Mouse (Mus musculus): ENCODE measurements around the gene Edc4. TPM values are rescaled to one million over a fixed set of nuclear protein-coding genes. Genes with fewer than 3 reads are reported as not detected.
A peak's percentile ranks its signal among the peaks of the same experiment; 100 is the strongest.

The Edc4 gene
- polyA plus RNA-seq, 1 experiment from 2014 or later, result 25.3 TPM

DNA sequence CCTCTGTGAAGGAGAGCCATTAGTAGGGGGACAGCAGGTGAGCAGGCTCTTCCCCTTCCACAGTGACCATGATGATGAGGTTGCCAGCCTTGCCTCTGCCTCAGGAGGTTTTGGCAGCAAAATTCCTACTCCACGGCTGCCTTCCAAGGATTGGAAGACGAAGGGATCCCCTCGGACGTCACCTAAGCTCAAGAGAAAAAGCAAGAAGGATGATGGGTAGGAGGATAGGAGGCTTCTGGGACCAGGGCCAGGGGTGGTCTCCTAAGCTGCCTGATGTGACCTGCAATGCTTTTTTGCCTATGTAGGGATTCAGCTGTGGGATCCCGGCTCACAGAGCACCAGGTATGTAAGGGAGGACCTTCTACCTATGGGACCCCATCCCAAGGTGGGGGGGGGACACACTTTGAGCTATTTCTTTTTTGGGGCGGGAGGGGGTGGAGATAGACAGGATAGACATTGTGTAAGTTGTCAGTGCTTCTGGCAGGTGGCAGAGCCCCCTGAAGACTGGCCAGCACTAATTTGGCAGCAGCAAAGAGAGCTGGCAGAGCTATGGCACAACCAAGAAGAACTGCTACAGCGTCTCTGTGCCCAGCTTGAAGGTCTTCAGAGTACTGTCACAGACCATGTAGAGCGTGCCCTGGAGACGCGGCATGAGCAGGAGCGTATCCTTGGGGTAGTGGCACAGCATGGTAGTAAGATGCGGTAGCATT, 9.2 kb downstream of the Edc4 start:
- Histone ChIP-seq H3K27me3 (no peaks in the 10 kb centered on the region), H3K36me3 (peaks cover 78% of the 10 kb centered on the region), H3K4me2 (no peak overlapping the region), H3K4me3 (no peak overlapping the region), H3K4me1 (replicated peaks) (peaks cover 6% of the 10 kb centered on the region), H3K27ac (no peak overlapping the region), H3K9me3 (replicated peaks) (no peaks in the 10 kb centered on the region), H3K9ac (no peak overlapping the region)
- WGBS, result 91% methylated on average over 12 of the region's 12 CpGs
- ATAC-seq (replicated peaks; ENCODE audit: insufficient number of reproducible peaks, insufficient read depth, low FRiP score, low read depth), result no peak

- no peak overlapping the region for H3K4me3 ChIP-seq
- no peak overlapping the region for H3K9ac ChIP-seq
- H3K4me1 ChIP-seq (replicated peaks), result peaks cover 6% of the 10 kb centered on the region
- no peaks in the 10 kb centered on the region for H3K9me3 ChIP-seq (replicated peaks)
- H3K4me2 ChIP-seq, result no peak overlapping the region
- H3K27me3 ChIP-seq, result no peaks in the 10 kb centered on the region
- no peak overlapping the region for H3K27ac ChIP-seq
- 86% methylated on average over 6 of the region's 6 CpGs for WGBS
- no peak for ATAC-seq (replicated peaks; ENCODE audit: insufficient number of reproducible peaks, insufficient read depth, low FRiP score, low read depth)
- H3K36me3 ChIP-seq, result peaks cover 68% of the 10 kb centered on the region
These were observed 10.2 kb downstream of the Edc4 start for GRCm38 (mm10) chr8:105890870-105891269.

DNA sequence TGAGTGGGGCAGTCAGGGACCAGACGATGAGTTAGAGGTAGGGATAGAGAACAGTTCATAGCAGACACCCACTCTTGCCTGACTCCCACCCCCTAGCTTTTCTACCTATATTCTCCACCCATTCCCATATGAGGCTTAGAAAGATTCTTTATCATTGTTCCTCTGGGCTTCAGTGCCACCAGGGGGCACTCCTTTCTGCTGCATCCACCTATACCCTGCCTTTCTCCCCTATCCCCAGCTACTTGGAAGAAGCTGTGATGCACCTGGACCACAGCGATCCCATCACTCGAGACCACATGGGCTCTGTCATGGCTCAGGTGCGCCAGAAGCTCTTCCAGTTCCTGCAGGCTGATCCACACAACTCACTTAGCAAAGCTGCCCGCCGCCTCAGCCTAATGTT, 11.8 kb downstream of the Edc4 start:
- Histone ChIP-seq H3K27me3 (no peaks in the 10 kb centered on the region), H3K4me1 (replicated peaks) (peaks cover 6% of the 10 kb centered on the region), H3K4me2 (no peak overlapping the region), H3K9me3 (replicated peaks) (no peaks in the 10 kb centered on the region), H3K27ac (no peak overlapping the region), H3K9ac (no peak overlapping the region), H3K4me3 (no peak overlapping the region), H3K36me3 (peaks cover 53% of the 10 kb centered on the region)
- ATAC-seq (replicated peaks; ENCODE audit: insufficient number of reproducible peaks, insufficient read depth, low FRiP score, low read depth), result no peak
- WGBS, result 81% methylated on average over 6 of the region's 6 CpGs

- Histone ChIP-seq H3K27ac (peak within 1 kb of the TSS; percentile 54; the same call in 1 of the 2 replicates), H3K27me3 (no peaks in the 10 kb centered on the region), H3K4me3 (no peak within 1 kb of the TSS), H3K9me3 (replicated peaks) (no peaks in the 10 kb centered on the region), H3K9ac (0 out of 2 replicates have a peak within 1 kb of the TSS, but pooled peaks have one; percentile 14), H3K36me3 (peaks cover 44% of the 10 kb centered on the region), H3K4me1 (replicated peaks) (peaks cover 6% of the 10 kb centered on the region), H3K4me2 (peak within 1 kb of the TSS; percentile 36)
- ATAC-seq (replicated peaks; ENCODE audit: insufficient number of reproducible peaks, insufficient read depth, low FRiP score, low read depth), result peak; percentile 86
- 9% methylated on average over 11 of the region's 11 CpGs for WGBS
These were observed 12.7 kb downstream of the Edc4 start, which contains the start of gene Nrn1l for GRCm38 (mm10) chr8:105893339-105893738. Gene Nrn1l (plus strand): TSS chr8:105893567.

- Histone ChIP-seq H3K27me3 (no peaks in the 10 kb centered on the region), H3K36me3 (peaks cover 1% of the 10 kb centered on the region; the same call in 1 of the 2 replicates), H3K9me3 (replicated peaks) (no peaks in the 10 kb centered on the region), H3K4me2 (no peak overlapping the region), H3K4me3 (no peak overlapping the region), H3K4me1 (replicated peaks) (peaks cover 18% of the 10 kb centered on the region), H3K27ac (no peak overlapping the region), H3K9ac (no peak overlapping the region)
- no peak for ATAC-seq (replicated peaks; ENCODE audit: insufficient number of reproducible peaks, insufficient read depth, low FRiP score, low read depth)
- 63% methylated on average over 9 of the region's 9 CpGs for WGBS
These were observed 17.3 kb downstream of the Edc4 start for GRCm38 (mm10) chr8:105897801-105898480.

DNA sequence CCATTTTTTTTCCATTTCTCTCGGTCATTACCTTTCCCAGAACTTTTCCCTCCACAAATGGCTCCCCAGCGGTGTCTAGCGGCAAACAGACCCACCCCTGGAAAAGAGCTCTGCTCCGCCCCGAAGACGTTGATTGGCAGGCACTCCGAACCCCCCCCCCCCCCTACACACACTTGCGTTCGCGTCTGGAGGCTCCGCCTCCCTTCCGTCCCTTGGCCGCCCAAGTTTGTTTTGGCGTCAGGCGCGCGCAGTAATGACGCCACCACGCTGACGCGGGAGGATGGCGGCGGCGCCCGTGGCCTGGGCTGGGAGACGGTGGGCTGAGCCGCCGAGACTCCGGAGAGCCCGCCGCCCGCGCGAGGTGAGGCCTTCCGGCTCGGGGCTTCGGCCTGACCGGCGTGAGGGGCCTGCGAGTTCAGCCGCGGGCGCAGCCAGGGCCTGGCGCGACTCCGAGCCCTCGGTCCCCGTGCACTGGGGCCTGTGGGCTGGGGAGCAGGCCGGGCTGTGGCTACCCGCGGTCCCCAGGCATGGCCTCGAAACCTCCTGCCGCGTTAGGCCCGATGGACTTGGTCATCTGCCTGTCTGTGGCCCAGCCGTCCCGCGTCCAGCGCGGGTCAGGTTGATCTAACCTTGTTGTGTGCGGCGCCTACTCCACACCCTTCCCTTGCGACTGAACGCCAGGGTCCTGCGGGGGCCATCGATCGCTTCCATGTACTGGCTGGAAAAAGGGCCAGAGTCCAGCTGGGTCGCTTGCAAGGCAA, 19.7 kb downstream of the Edc4 start, which contains the start of gene Pskh1:
TSS of gene Pskh1 (plus strand) at position 262 of the 761 bp plus-strand sequence.
- ATAC-seq (replicated peaks; ENCODE audit: insufficient number of reproducible peaks, insufficient read depth, low FRiP score, low read depth), result peak; percentile 95
- Histone ChIP-seq H3K4me3 (peak within 1 kb of the TSS; percentile 97), H3K9ac (peak within 1 kb of the TSS; percentile 99), H3K27me3 (no peaks in the 10 kb centered on the region), H3K4me1 (replicated peaks) (peaks cover 12% of the 10 kb centered on the region), H3K27ac (peak within 1 kb of the TSS; percentile 93), H3K36me3 (no peaks in the 10 kb centered on the region), H3K4me2 (peak within 1 kb of the TSS; percentile 70), H3K9me3 (replicated peaks) (no peaks in the 10 kb centered on the region)
- under 1% methylated on average over 68 of the region's 68 CpGs for WGBS

DNA sequence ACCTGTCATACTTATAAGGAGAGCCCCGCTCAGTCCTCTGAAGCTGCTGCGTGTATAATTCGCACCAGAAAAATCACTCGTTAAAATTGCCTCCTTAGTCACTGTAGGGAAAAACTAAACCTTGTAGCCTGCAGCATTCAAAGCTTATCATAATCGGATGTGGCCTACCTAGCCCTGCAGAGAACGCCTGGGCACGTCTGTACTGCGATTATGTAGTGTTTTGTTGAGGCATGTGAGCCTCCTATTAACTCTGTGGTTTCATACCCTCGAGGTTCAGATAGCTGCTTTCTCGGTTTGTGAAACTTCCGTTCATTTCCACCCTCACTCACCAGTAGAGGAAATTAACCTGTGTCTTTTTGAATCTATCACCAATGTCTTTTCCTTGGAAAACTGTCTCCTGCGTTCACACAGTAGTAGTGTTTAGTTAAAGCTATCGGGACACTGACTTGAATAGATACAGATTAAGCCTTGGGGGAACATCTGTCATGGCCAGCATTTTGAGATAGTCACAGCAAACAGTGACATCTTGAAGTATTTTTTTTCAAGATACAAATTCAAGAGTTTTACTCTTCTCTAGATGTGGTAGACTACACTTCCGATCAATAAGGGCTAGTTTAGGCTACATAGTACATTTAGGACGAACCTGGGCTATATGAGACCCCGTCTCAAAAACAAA, 20.4 kb downstream of the Edc4 start:
- Histone ChIP-seq H3K9me3 (replicated peaks) (no peaks in the 10 kb centered on the region), H3K4me3 (peak overlapping the region; percentile 97), H3K27me3 (no peaks in the 10 kb centered on the region), H3K4me1 (replicated peaks) (peaks cover 12% of the 10 kb centered on the region), H3K4me2 (peak overlapping the region; percentile 70), H3K27ac (peak overlapping the region; percentile 93), H3K36me3 (no peaks in the 10 kb centered on the region), H3K9ac (peak overlapping the region; percentile 99)
- WGBS, result 26% methylated on average over 16 of the region's 16 CpGs
- ATAC-seq (replicated peaks; ENCODE audit: insufficient number of reproducible peaks, insufficient read depth, low FRiP score, low read depth), result no peak

DNA sequence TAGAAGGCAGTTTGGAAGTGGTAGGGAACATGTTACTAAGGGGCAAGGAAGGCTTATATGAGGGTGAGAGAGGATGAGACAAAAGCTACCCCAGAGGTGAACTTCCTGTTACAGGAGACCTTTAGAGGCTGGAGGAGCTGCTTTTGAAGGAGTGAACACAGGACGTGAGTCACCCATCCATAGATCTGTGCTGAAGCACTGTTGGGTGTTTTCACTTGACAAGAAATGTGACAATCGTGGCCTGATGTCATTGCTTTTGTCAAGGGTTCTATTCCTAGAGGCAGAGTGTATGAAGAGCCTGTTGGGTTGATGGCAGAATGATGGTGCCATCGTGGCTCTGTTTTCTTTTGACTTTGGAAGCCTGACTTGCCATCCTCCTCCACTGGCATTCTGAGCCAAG, 38.7 kb downstream of the Edc4 start:
- 74% methylated on average over 3 of the region's 3 CpGs for WGBS
- no peak overlapping the region for H3K27ac ChIP-seq
- H3K4me2 ChIP-seq, result no peak overlapping the region
- H3K9ac ChIP-seq, result no peak overlapping the region
- H3K4me1 ChIP-seq (replicated peaks), result peaks cover 6% of the 10 kb centered on the region; the same call in 1 of the 2 replicates
- H3K4me3 ChIP-seq, result no peak overlapping the region
- peaks cover 13% of the 10 kb centered on the region; the same call in 1 of the 2 replicates for H3K36me3 ChIP-seq
- no peak for ATAC-seq (replicated peaks; ENCODE audit: insufficient number of reproducible peaks, insufficient read depth, low FRiP score, low read depth)
- H3K27me3 ChIP-seq, result no peaks in the 10 kb centered on the region
- H3K9me3 ChIP-seq (replicated peaks), result no peaks in the 10 kb centered on the region

DNA sequence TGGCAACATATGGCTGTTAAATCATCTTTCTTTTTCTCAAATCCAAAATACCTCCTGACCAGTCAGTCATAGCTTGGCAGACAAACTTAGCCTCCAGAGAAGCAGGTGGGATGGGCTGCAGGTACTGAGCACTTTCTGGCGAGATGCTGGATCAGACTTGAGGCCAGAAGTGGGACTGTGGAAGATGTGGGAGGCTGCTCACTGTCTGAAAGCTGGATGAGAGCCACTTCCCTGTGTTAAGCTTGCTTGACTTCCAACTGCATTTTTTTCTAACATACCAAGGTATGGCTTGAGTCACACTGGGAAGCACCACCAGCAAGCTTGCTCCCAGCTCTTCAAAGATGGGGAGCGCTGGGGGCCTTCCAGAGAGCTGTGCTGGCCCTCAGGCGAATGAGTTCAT, 44.4 kb downstream of the Edc4 start:
- Histone ChIP-seq H3K9ac (no peak overlapping the region), H3K4me3 (no peak overlapping the region), H3K4me1 (replicated peaks) (peaks cover 8% of the 10 kb centered on the region; the same call in 1 of the 2 replicates), H3K4me2 (no peak overlapping the region), H3K27ac (no peak overlapping the region), H3K27me3 (no peaks in the 10 kb centered on the region), H3K36me3 (peaks cover 6% of the 10 kb centered on the region; the same call in 1 of the 2 replicates), H3K9me3 (replicated peaks) (no peaks in the 10 kb centered on the region)
- ATAC-seq (replicated peaks; ENCODE audit: insufficient number of reproducible peaks, insufficient read depth, low FRiP score, low read depth), result no peak
- 66% methylated on average over 3 of the region's 3 CpGs for WGBS

GRCm38 (mm10) chr8:105930602-105931001, 49.9 kb downstream of the Edc4 start:
- Histone ChIP-seq H3K4me1 (replicated peaks) (0 out of 2 replicates have a peak, but pooled peaks cover 3% of the 10 kb centered on the region), H3K9ac (0 out of 2 replicates have a peak overlapping the region, but pooled peaks have one; percentile 2), H3K9me3 (replicated peaks) (no peaks in the 10 kb centered on the region), H3K4me3 (no peak overlapping the region), H3K27me3 (no peaks in the 10 kb centered on the region), H3K4me2 (no peak overlapping the region), H3K27ac (peak overlapping the region; percentile 15; the same call in 1 of the 2 replicates), H3K36me3 (0 out of 2 replicates have a peak, but pooled peaks cover 10% of the 10 kb centered on the region)
- ATAC-seq (replicated peaks; ENCODE audit: insufficient number of reproducible peaks, insufficient read depth, low FRiP score, low read depth), result no peak
- WGBS, result 16% methylated on average over 8 of the region's 8 CpGs
